Mouse (Mus musculus) brain, embryonic 14.5 days (tissue): ENCODE results near the gene Zfp616.

Experiments
- CTCF ChIP-seq: fragments of 200-500 bp; IDR thresholded peaks from 2 replicates; pipeline ENCODE4 v1.5.1; 2012; ENCODE audit warnings: inconsistent platforms, mild to moderate bottlenecking, moderate library complexity, borderline replicate concordance; ENCODE audit not compliant: insufficient read depth, insufficient read length; ENCODE audit errors: extremely low read depth
- POLR2A ChIP-seq: fragments of 200-500 bp; IDR thresholded peaks from 2 replicates; pipeline ENCODE4 v1.6.1; 2012; ENCODE audit warnings: mild to moderate bottlenecking, inconsistent platforms, borderline replicate concordance; ENCODE audit not compliant: poor library complexity, insufficient read depth, insufficient read length, severe bottlenecking; ENCODE audit errors: extremely low read depth

DNA sequence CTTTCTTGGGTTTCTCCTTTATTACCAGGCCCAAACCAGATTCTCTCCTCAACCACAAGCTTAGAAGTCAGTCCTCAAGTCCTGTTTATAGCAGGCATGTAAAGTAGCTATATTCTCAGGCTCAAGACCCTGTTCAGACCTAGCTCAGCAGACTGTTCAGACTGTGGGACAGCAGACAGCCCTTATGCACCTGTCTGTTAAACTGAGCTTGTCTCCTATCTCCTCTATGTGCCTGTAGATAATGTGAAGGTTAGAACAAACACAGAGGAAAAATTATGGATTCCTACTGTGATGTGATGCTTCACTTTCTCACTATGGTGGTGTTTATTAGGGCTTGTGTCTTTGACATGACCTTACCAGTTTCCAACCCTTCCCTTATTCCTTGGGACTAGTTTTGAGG is 43.7 kb downstream of the Zfp616 start, which contains the start of gene Olfr401:
- TF ChIP-seq CTCF, result no peak
- no peak for TF ChIP-seq POLR2A
